Mouse (Mus musculus): ENCODE data around the gene Cdkal1. TPM values are rescaled to one million over a fixed set of nuclear protein-coding genes. Genes with fewer than 3 reads are reported as not detected.

The Cdkal1 gene
- polyA plus RNA-seq, 1 experiment from 2014 or later: 34.0 TPM

GRCm38 (mm10) chr13:29824326-29824725, 31.1 kb downstream of the Cdkal1 start:
- Histone ChIP-seq H3K9ac (ENCODE audit: low read length) (no peak overlapping the region), H3K36me3 (ENCODE audit: control insufficient read depth, insufficient read depth, low read length) (no peaks in the 10 kb centered on the region), H3K27me3 (ENCODE audit: control insufficient read depth, insufficient read depth, low read length) (no peaks in the 10 kb centered on the region), H3K27ac (replicated peaks; ENCODE audit: low read depth, low read length) (no peak overlapping the region), H3K4me2 (ENCODE audit: low read depth, severe bottlenecking) (no peak overlapping the region), H3K9me3 (ENCODE audit: control insufficient read depth, low read length) (no peaks in the 10 kb centered on the region), H3K4me3 (ENCODE audit: low read depth, low read length) (no peak overlapping the region), H3K4me1 (ENCODE audit: control insufficient read depth, insufficient read depth, low read length) (no peaks in the 10 kb centered on the region)
- DNase-seq (ENCODE audit: low spot score): no peak
- WGBS: 85% methylated on average over 8 of the region's 8 CpGs
- no peak for ATAC-seq (ENCODE audit: insufficient number of reproducible peaks, low FRiP score, low TSS enrichment, low read depth)

- Histone ChIP-seq H3K9ac (ENCODE audit: low read length) (no peak overlapping the region), H3K27ac (replicated peaks; ENCODE audit: low read depth, low read length) (no peak overlapping the region), H3K36me3 (ENCODE audit: control insufficient read depth, insufficient read depth, low read length) (no peaks in the 10 kb centered on the region), H3K9me3 (ENCODE audit: control insufficient read depth, low read length) (no peaks in the 10 kb centered on the region), H3K4me2 (ENCODE audit: low read depth, severe bottlenecking) (no peak overlapping the region), H3K4me1 (ENCODE audit: control insufficient read depth, insufficient read depth, low read length) (no peaks in the 10 kb centered on the region), H3K4me3 (ENCODE audit: low read depth, low read length) (no peak overlapping the region), H3K27me3 (ENCODE audit: control insufficient read depth, insufficient read depth, low read length) (no peaks in the 10 kb centered on the region)
- 75% methylated on average over 9 of the region's 9 CpGs for WGBS
- DNase-seq (ENCODE audit: low spot score) (no peak), ATAC-seq (ENCODE audit: insufficient number of reproducible peaks, low FRiP score, low TSS enrichment, low read depth) (no peak)
Measured at GRCm38 (mm10) chr13:29823906-29824305, 31.6 kb downstream of the Cdkal1 start.

GRCm38 (mm10) chr13:29823487-29823886, 32.0 kb downstream of the Cdkal1 start:
- Histone ChIP-seq H3K4me1 (ENCODE audit: control insufficient read depth, insufficient read depth, low read length) (no peaks in the 10 kb centered on the region), H3K4me3 (ENCODE audit: low read depth, low read length) (no peak overlapping the region), H3K27ac (replicated peaks; ENCODE audit: low read depth, low read length) (no peak overlapping the region), H3K27me3 (ENCODE audit: control insufficient read depth, insufficient read depth, low read length) (no peaks in the 10 kb centered on the region), H3K9ac (ENCODE audit: low read length) (no peak overlapping the region), H3K9me3 (ENCODE audit: control insufficient read depth, low read length) (no peaks in the 10 kb centered on the region), H3K36me3 (ENCODE audit: control insufficient read depth, insufficient read depth, low read length) (no peaks in the 10 kb centered on the region), H3K4me2 (ENCODE audit: low read depth, severe bottlenecking) (no peak overlapping the region)
- no peak for ATAC-seq (ENCODE audit: insufficient number of reproducible peaks, low FRiP score, low TSS enrichment, low read depth)
- whole genome bisulfite sequencing: 89% methylated on average over 8 of the region's 8 CpGs
- no peak for DNase-seq (ENCODE audit: low spot score)

- H3K4me1 ChIP-seq (ENCODE audit: control insufficient read depth, insufficient read depth, low read length): no peaks in the 10 kb centered on the region
- no peak overlapping the region for H3K4me2 ChIP-seq (ENCODE audit: low read depth, severe bottlenecking)
- H3K9me3 ChIP-seq (ENCODE audit: control insufficient read depth, low read length): no peaks in the 10 kb centered on the region
- ATAC-seq (ENCODE audit: insufficient number of reproducible peaks, low FRiP score, low TSS enrichment, low read depth): no peak
- DNase-seq (ENCODE audit: low spot score): no peak
- no peak overlapping the region for H3K9ac ChIP-seq (ENCODE audit: low read length)
- H3K27ac ChIP-seq (replicated peaks; ENCODE audit: low read depth, low read length): no peak overlapping the region
- H3K27me3 ChIP-seq (ENCODE audit: control insufficient read depth, insufficient read depth, low read length): no peaks in the 10 kb centered on the region
- no peak overlapping the region for H3K4me3 ChIP-seq (ENCODE audit: low read depth, low read length)
- WGBS: 89% methylated on average over 9 of the region's 9 CpGs
- no peaks in the 10 kb centered on the region for H3K36me3 ChIP-seq (ENCODE audit: control insufficient read depth, insufficient read depth, low read length)
Measured at GRCm38 (mm10) chr13:29819910-29820583, 35.4 kb downstream of the Cdkal1 start.

- Histone ChIP-seq H3K4me1 (ENCODE audit: control insufficient read depth, insufficient read depth, low read length) (no peaks in the 10 kb centered on the region), H3K27me3 (ENCODE audit: control insufficient read depth, insufficient read depth, low read length) (no peaks in the 10 kb centered on the region), H3K9ac (ENCODE audit: low read length) (no peak overlapping the region), H3K4me3 (ENCODE audit: low read depth, low read length) (no peak overlapping the region), H3K9me3 (ENCODE audit: control insufficient read depth, low read length) (no peaks in the 10 kb centered on the region), H3K36me3 (ENCODE audit: control insufficient read depth, insufficient read depth, low read length) (no peaks in the 10 kb centered on the region), H3K27ac (replicated peaks; ENCODE audit: low read depth, low read length) (no peak overlapping the region), H3K4me2 (ENCODE audit: low read depth, severe bottlenecking) (no peak overlapping the region)
- 87% methylated on average over 3 of the region's 3 CpGs for WGBS
- no peak for ATAC-seq (ENCODE audit: insufficient number of reproducible peaks, low FRiP score, low TSS enrichment, low read depth)
- DNase-seq (ENCODE audit: low spot score): no peak
Measured at GRCm38 (mm10) chr13:29819147-29819546, 36.3 kb downstream of the Cdkal1 start.

- H3K27me3 ChIP-seq (ENCODE audit: control insufficient read depth, insufficient read depth, low read length): no peaks in the 10 kb centered on the region
- H3K9me3 ChIP-seq (ENCODE audit: control insufficient read depth, low read length): no peaks in the 10 kb centered on the region
- WGBS: 96% methylated on average over 2 of the region's 2 CpGs
Measured at GRCm38 (mm10) chr13:29818314-29818713, 37.2 kb downstream of the Cdkal1 start.

GRCm38 (mm10) chr13:29810780-29811179, 44.7 kb downstream of the Cdkal1 start:
- Histone ChIP-seq H3K4me3 (ENCODE audit: low read depth, low read length) (no peak overlapping the region), H3K4me2 (ENCODE audit: low read depth, severe bottlenecking) (no peak overlapping the region), H3K27me3 (ENCODE audit: control insufficient read depth, insufficient read depth, low read length) (no peaks in the 10 kb centered on the region), H3K9ac (ENCODE audit: low read length) (no peak overlapping the region), H3K36me3 (ENCODE audit: control insufficient read depth, insufficient read depth, low read length) (no peaks in the 10 kb centered on the region), H3K4me1 (ENCODE audit: control insufficient read depth, insufficient read depth, low read length) (peaks cover 2% of the 10 kb centered on the region; the same call in 1 of the 2 replicates), H3K9me3 (ENCODE audit: control insufficient read depth, low read length) (no peaks in the 10 kb centered on the region), H3K27ac (replicated peaks; ENCODE audit: low read depth, low read length) (no peak overlapping the region)
- 87% methylated on average over 4 of the region's 4 CpGs for WGBS
- DNase-seq (ENCODE audit: low spot score) (no peak), ATAC-seq (ENCODE audit: insufficient number of reproducible peaks, low FRiP score, low TSS enrichment, low read depth) (no peak)

More at GRCm38 (mm10) chr13:29818314-29818713, 37.2 kb downstream of the Cdkal1 start:
- Histone ChIP-seq H3K36me3 (ENCODE audit: control insufficient read depth, insufficient read depth, low read length) (no peaks in the 10 kb centered on the region), H3K4me1 (ENCODE audit: control insufficient read depth, insufficient read depth, low read length) (no peaks in the 10 kb centered on the region), H3K27ac (replicated peaks; ENCODE audit: low read depth, low read length) (no peak overlapping the region), H3K4me2 (ENCODE audit: low read depth, severe bottlenecking) (no peak overlapping the region), H3K9ac (ENCODE audit: low read length) (no peak overlapping the region), H3K4me3 (ENCODE audit: low read depth, low read length) (no peak overlapping the region)
- DNase-seq (ENCODE audit: low spot score): no peak
- ATAC-seq (ENCODE audit: insufficient number of reproducible peaks, low FRiP score, low TSS enrichment, low read depth): no peak

GRCm38 (mm10) chr13:29808383-29808782, 47.1 kb downstream of the Cdkal1 start:
- DNase-seq (ENCODE audit: low spot score) (no peak), ATAC-seq (ENCODE audit: insufficient number of reproducible peaks, low FRiP score, low TSS enrichment, low read depth) (no peak)
- Histone ChIP-seq H3K27me3 (ENCODE audit: control insufficient read depth, insufficient read depth, low read length) (no peaks in the 10 kb centered on the region), H3K4me1 (ENCODE audit: control insufficient read depth, insufficient read depth, low read length) (peaks cover 2% of the 10 kb centered on the region; the same call in 1 of the 2 replicates), H3K36me3 (ENCODE audit: control insufficient read depth, insufficient read depth, low read length) (no peaks in the 10 kb centered on the region), H3K4me3 (ENCODE audit: low read depth, low read length) (no peak overlapping the region), H3K9me3 (ENCODE audit: control insufficient read depth, low read length) (no peaks in the 10 kb centered on the region), H3K4me2 (ENCODE audit: low read depth, severe bottlenecking) (no peak overlapping the region), H3K9ac (ENCODE audit: low read length) (no peak overlapping the region), H3K27ac (replicated peaks; ENCODE audit: low read depth, low read length) (no peak overlapping the region)
- 88% methylated on average over 3 of the region's 3 CpGs for WGBS

GRCm38 (mm10) chr13:29807930-29808329, 47.5 kb downstream of the Cdkal1 start:
- Histone ChIP-seq H3K4me2 (ENCODE audit: low read depth, severe bottlenecking) (no peak overlapping the region), H3K4me1 (ENCODE audit: control insufficient read depth, insufficient read depth, low read length) (peaks cover 2% of the 10 kb centered on the region; the same call in 1 of the 2 replicates), H3K27ac (replicated peaks; ENCODE audit: low read depth, low read length) (no peak overlapping the region), H3K9ac (ENCODE audit: low read length) (no peak overlapping the region), H3K4me3 (ENCODE audit: low read depth, low read length) (no peak overlapping the region), H3K36me3 (ENCODE audit: control insufficient read depth, insufficient read depth, low read length) (no peaks in the 10 kb centered on the region), H3K27me3 (ENCODE audit: control insufficient read depth, insufficient read depth, low read length) (no peaks in the 10 kb centered on the region), H3K9me3 (ENCODE audit: control insufficient read depth, low read length) (no peaks in the 10 kb centered on the region)
- DNase-seq (ENCODE audit: low spot score): no peak
- WGBS: 96% methylated on average over 3 of the region's 3 CpGs
- ATAC-seq (ENCODE audit: insufficient number of reproducible peaks, low FRiP score, low TSS enrichment, low read depth): no peak
